Mouse (Mus musculus): ENCODE results near the gene Cfap161. TPM values are rescaled to one million over a fixed set of nuclear protein-coding genes. Genes with fewer than 3 reads are reported as not detected.

The Cfap161 gene
- polyA plus RNA-seq, 2 experiments, result 0.08 TPM; not detected in 1

- Histone ChIP-seq H3K9ac (replicated peaks) (no peak overlapping the region), H3K4me1 (replicated peaks; ENCODE audit: control insufficient read depth in 2 of 2, insufficient read depth in 2 of 2, low read length in 1 of 2) (peaks cover 0 to 18% of the 10 kb centered on the region in 2 experiments; a peak in 2 of 4 replicates), H3K9me3 (ENCODE audit: control insufficient read depth, low read length) (no peaks in the 10 kb centered on the region), H3K4me2 (ENCODE audit: low read depth) (no peak overlapping the region), H3K4me3 (ENCODE audit: insufficient read depth in 1 of 2, low read depth in 2 of 2, low read length in 2 of 2) (no peak overlapping the region), H3K27me3 (ENCODE audit: control insufficient read depth, insufficient read depth, low read length) (no peaks in the 10 kb centered on the region), H3K36me3 (replicated peaks; ENCODE audit: control insufficient read depth, insufficient read depth, low read depth) (no peaks in the 10 kb centered on the region), H3K27ac (no peak overlapping the region)
- ATAC-seq (ENCODE audit: insufficient read depth) (no peak), DNase-seq (ENCODE audit: low read depth in 3 of 3, low spot score in 3 of 3) (no peak)
- no peak for TF ChIP-seq CTCF (IDR thresholded peaks at IDR 0.05; ENCODE audit: low read depth)
- no peak for TF ChIP-seq EP300 (IDR thresholded peaks at IDR 0.05; ENCODE audit: low read depth)
- WGBS (ENCODE audit: insufficient replicate concordance), result 14% methylated on average over 4 of the region's 4 CpGs
These were observed 19.3 kb upstream of the Cfap161 start for GRCm38 (mm10) chr7:83813993-83814392.

- Histone ChIP-seq H3K27me3 (ENCODE audit: control insufficient read depth, insufficient read depth, low read length) (no peaks in the 10 kb centered on the region), H3K4me3 (ENCODE audit: insufficient read depth in 1 of 2, low read depth in 2 of 2, low read length in 2 of 2) (no peak overlapping the region), H3K27ac (no peak overlapping the region), H3K4me1 (replicated peaks; ENCODE audit: control insufficient read depth in 2 of 2, insufficient read depth in 2 of 2, low read length in 1 of 2) (peaks cover 0 to 19% of the 10 kb centered on the region in 2 experiments; a peak in 2 of 4 replicates), H3K9me3 (ENCODE audit: control insufficient read depth, low read length) (no peaks in the 10 kb centered on the region), H3K4me2 (ENCODE audit: low read depth) (no peak overlapping the region), H3K36me3 (replicated peaks; ENCODE audit: control insufficient read depth, insufficient read depth, low read depth) (no peaks in the 10 kb centered on the region), H3K9ac (replicated peaks) (no peak overlapping the region)
- ATAC-seq (ENCODE audit: insufficient read depth) (no peak), DNase-seq (ENCODE audit: low read depth in 3 of 3, low spot score in 3 of 3) (no peak)
- no peak for TF ChIP-seq EP300 (IDR thresholded peaks at IDR 0.05; ENCODE audit: low read depth)
- no peak for TF ChIP-seq CTCF (IDR thresholded peaks at IDR 0.05; ENCODE audit: low read depth)
- WGBS (ENCODE audit: insufficient replicate concordance), result 15% methylated on average over 3 of the region's 3 CpGs
These were observed 18.8 kb upstream of the Cfap161 start for GRCm38 (mm10) chr7:83813465-83813864.

GRCm38 (mm10) chr7:83813016-83813415 is 18.3 kb upstream of the Cfap161 start:
- Histone ChIP-seq H3K27me3 (ENCODE audit: control insufficient read depth, insufficient read depth, low read length) (no peaks in the 10 kb centered on the region), H3K4me3 (ENCODE audit: insufficient read depth in 1 of 2, low read depth in 2 of 2, low read length in 2 of 2) (no peak overlapping the region), H3K4me2 (ENCODE audit: low read depth) (no peak overlapping the region), H3K4me1 (replicated peaks; ENCODE audit: control insufficient read depth in 2 of 2, insufficient read depth in 2 of 2, low read length in 1 of 2) (peaks cover 0 to 19% of the 10 kb centered on the region in 2 experiments; a peak in 2 of 4 replicates), H3K9me3 (ENCODE audit: control insufficient read depth, low read length) (no peaks in the 10 kb centered on the region), H3K36me3 (replicated peaks; ENCODE audit: control insufficient read depth, insufficient read depth, low read depth) (no peaks in the 10 kb centered on the region), H3K9ac (replicated peaks) (no peak overlapping the region), H3K27ac (no peak overlapping the region)
- 53% methylated on average over 6 of the region's 6 CpGs for WGBS (ENCODE audit: insufficient replicate concordance)
- TF ChIP-seq EP300 (IDR thresholded peaks at IDR 0.05; ENCODE audit: low read depth) (no peak), CTCF (IDR thresholded peaks at IDR 0.05; ENCODE audit: low read depth) (no peak)
- ATAC-seq (ENCODE audit: insufficient read depth) (no peak), DNase-seq (ENCODE audit: low read depth in 3 of 3, low spot score in 3 of 3) (no peak)

- 56% methylated on average over 10 of the region's 10 CpGs for WGBS (ENCODE audit: insufficient replicate concordance)
- ATAC-seq (ENCODE audit: insufficient read depth) (no peak), DNase-seq (ENCODE audit: low read depth in 3 of 3, low spot score in 3 of 3) (no peak)
- TF ChIP-seq EP300 (IDR thresholded peaks at IDR 0.05; ENCODE audit: low read depth), result no peak
- TF ChIP-seq CTCF (IDR thresholded peaks at IDR 0.05; ENCODE audit: low read depth), result no peak
- Histone ChIP-seq H3K9ac (replicated peaks) (no peak overlapping the region), H3K9me3 (ENCODE audit: control insufficient read depth, low read length) (no peaks in the 10 kb centered on the region), H3K4me2 (ENCODE audit: low read depth) (no peak overlapping the region), H3K27me3 (ENCODE audit: control insufficient read depth, insufficient read depth, low read length) (no peaks in the 10 kb centered on the region), H3K36me3 (replicated peaks; ENCODE audit: control insufficient read depth, insufficient read depth, low read depth) (no peaks in the 10 kb centered on the region), H3K4me3 (ENCODE audit: insufficient read depth in 1 of 2, low read depth in 2 of 2, low read length in 2 of 2) (no peak overlapping the region), H3K27ac (no peak overlapping the region), H3K4me1 (replicated peaks; ENCODE audit: control insufficient read depth in 2 of 2, insufficient read depth in 2 of 2, low read length in 1 of 2) (peaks cover 0 to 19% of the 10 kb centered on the region in 2 experiments; a peak in 2 of 4 replicates)
These were observed 17.9 kb upstream of the Cfap161 start for GRCm38 (mm10) chr7:83812581-83812980.

GRCm38 (mm10) chr7:83811916-83812315 is 17.2 kb upstream of the Cfap161 start:
- Histone ChIP-seq H3K27ac (no peak overlapping the region), H3K9me3 (ENCODE audit: control insufficient read depth, low read length) (no peaks in the 10 kb centered on the region), H3K9ac (replicated peaks) (no peak overlapping the region), H3K27me3 (ENCODE audit: control insufficient read depth, insufficient read depth, low read length) (no peaks in the 10 kb centered on the region), H3K4me1 (replicated peaks; ENCODE audit: control insufficient read depth in 2 of 2, insufficient read depth in 2 of 2, low read length in 1 of 2) (peaks cover 0 to 19% of the 10 kb centered on the region in 2 experiments; a peak in 2 of 4 replicates), H3K4me2 (ENCODE audit: low read depth) (no peak overlapping the region), H3K36me3 (replicated peaks; ENCODE audit: control insufficient read depth, insufficient read depth, low read depth) (no peaks in the 10 kb centered on the region), H3K4me3 (ENCODE audit: insufficient read depth in 1 of 2, low read depth in 2 of 2, low read length in 2 of 2) (no peak overlapping the region)
- DNase-seq (ENCODE audit: low read depth in 3 of 3, low spot score in 3 of 3) (no peak), ATAC-seq (ENCODE audit: insufficient read depth) (no peak)
- 65% methylated on average over 8 of the region's 8 CpGs for WGBS (ENCODE audit: insufficient replicate concordance)
- TF ChIP-seq CTCF (IDR thresholded peaks at IDR 0.05; ENCODE audit: low read depth) (no peak), EP300 (IDR thresholded peaks at IDR 0.05; ENCODE audit: low read depth) (no peak)

Data from liver, embryonic 14.5 days (tissue).